Mouse (Mus musculus): Measurements from ENCODE around the gene Iqch. TPM values are rescaled to one million over a fixed set of nuclear protein-coding genes. Genes with fewer than 3 reads are reported as not detected.

Gene Iqch
- total RNA-seq, 2 experiments from 2014 or later = not detected

DNA sequence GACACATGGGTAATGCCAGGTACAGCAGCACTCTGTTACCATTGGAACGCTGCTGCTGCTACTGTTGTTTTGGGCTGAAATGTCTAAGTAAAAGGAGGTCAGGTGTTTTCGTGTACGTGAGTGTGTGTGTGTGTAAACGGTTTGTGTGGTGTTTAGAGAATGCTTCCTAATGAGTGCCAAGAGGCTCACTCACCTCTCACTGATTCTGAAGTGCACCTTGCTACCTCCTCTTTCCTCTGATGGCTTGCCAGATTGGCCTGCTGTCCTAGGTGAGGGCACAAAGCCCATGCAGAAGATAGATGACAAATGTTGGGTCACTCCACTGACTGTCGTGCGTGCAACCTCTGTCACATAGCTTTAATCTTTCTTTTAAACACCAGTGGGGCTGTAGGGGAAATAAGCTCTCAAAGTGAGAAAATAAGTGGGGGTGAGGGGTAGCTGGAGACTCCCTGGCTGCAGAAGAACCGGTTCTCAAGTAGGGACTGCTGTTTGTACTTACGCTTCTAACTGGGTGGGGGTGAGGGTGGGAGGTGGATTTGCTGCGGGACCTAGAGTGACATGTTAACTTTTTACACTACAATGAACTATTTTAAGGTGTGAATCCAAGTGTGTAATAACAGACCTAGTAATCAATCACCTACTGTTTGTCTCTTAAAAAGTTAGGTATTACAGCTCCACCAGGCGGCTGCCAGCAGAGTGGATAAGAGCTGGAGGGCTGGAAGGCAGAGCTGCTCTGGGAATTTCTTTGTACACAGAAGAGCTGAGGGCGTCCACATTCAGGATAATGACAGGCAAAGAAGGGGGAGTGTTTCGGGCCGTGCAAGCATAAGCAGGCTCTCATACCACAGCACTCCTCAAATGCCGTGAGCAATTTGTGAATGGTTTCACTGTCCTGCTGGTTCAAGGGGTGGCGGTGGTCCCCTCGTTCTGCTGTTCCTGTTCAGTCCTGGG, 10.5 kb upstream of the Iqch start:
- peak; percentile 29 for DNase-seq

DNA sequence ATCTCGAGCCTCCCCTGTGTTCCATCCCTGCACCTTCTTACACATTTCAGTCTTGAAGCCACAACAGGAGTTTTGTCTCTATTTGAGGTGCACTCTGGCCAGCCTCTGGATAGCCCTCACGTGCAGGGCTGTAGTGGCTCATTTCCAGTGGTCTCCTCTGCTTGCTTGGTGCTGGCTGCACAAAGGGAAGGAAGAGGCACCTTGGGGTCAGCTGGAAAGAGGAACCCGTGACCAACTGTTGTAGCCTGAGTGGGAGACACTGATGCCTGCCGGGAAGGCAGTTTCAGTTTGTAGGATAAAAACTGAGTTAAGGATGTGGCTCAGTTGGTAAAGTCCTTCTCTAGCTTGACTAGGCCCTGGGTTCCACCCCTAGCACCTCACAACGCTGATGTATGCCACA, 9.7 kb upstream of the Iqch start:
- no peak for DNase-seq

GRCm38 (mm10) chr9:63610841-63611366, 8.6 kb upstream of the Iqch start:
- peak; percentile 63 for DNase-seq

GRCm38 (mm10) chr9:63610231-63610630, 7.9 kb upstream of the Iqch start:
- no peak for DNase-seq

DNA sequence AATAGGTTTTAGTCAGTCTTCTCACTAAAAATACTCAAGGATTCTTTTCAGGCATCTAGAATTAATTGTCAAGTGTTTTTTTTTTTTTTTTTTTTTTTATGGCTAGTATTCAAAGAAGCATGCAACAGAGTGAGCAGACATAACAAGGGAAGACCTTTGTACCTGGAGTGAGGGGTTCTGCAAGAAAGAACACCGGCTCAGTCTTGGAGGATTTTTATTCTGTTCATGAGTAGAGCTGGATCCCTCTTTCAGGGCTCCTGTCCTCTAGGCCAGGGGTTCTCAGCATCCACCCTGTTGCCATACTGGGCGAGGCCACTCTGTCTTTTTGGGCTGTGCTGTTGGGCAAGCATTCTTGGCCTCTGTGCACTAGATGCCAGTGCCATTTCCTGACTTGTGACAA, 7.5 kb upstream of the Iqch start:
- DNase-seq = no peak

DNA sequence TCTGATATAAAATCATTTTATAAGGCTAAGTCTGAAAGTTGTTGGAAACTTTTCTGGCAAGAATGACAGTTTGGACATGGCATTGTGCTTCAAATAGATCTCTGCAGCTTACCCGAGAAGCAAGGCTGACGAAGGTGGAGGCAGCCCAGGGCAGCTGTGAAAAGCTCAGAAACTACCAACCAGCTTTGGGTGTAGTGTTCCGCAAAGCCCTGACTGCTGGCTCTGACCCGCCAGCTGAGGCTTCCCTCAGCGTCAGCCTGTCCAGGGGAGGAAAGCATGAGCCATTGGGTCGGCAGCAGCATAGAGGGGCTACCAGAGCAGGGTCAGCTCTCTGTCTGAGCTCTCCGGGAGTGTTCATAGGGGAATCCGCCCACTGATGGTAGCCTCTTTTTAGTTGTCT, 7.0 kb upstream of the Iqch start:
- DNase-seq = no peak

DNA sequence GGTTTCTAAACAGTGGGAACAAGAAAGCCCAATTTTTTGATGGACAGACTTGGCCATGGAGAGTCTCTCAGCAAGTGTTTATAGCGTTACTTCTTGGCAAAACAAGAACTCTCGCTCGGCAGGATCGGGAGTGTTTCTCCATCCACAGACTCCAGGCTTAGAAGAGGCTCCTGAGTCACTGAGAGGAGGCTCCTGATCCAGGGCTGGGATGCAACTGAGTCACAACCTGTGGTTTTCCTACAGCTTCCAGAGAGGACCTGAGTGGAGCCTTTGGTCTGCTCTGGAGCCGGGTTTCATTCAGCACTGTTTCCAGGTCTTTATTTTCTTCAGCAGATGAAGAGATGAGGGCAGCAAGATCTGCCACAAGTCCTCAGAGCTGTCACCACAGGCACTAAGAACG, 5.7 kb upstream of the Iqch start:
- DNase-seq = no peak

GRCm38 (mm10) chr9:63606594-63606993, 4.3 kb upstream of the Iqch start:
- peak; percentile 16 for DNase-seq

DNA sequence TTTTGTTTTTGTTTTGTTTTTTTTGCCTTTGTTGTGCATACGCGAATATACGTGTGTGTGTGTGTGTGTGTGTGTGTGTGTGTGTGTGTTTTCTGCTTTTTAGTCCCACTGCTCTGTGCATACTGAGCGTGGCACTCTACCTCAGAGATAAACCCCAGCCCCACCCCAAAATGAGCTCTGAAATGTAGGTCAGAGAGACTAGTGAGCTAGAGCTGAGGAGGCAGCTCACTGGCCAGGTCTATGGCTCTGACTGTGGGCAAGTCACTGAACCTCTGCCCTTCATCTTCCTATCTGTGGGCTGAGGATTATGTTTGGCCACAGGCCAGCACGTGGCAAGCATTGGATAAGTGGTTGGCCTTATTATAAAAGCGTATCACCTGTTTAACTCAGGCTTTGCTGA, 1.6 kb upstream of the Iqch start:
- peak; percentile 35 for DNase-seq

DNA sequence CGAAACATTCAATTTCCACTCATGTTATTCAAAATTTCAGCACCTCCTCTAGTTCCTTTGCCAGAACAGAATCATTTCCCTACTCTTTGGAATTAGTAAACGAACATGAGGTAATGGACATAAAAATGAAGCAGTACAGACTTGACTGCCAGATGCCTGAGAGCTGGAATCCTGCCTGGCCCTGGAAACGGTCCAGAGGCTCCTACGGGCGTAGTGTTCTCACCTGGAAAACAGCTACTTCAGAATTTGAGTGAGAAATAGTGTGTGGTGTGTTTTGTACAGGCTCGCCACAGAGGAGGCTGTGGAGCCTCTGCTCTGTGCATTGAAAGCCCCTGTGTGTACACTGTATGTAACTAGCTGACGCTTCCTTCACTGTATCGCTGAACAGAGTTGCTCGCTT, 5.6 kb downstream of the Iqch start:
- peak; percentile 58 for DNase-seq

DNA sequence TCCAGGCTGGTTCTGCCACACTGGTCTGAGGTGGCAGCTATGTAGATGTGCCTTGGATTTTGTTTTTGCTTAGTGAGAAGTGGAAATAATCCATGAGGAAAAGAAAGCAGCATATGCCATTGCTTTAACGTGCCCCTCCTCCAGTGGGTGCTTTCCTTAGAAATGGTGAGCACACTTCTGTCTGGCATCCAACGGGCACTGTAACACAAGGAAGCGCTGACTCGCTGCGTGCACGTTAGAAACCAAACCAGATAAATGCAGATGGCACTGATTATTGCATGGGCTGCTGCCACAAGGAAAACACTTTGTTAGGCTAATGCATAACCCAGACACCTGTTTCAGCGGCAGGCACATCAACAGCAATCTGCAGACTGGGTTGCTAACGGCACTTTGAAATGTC, 6.6 kb downstream of the Iqch start:
- DNase-seq = no peak

- DNase-seq = no peak
Observed at GRCm38 (mm10) chr9:63595032-63595431, 7.3 kb downstream of the Iqch start.

DNA sequence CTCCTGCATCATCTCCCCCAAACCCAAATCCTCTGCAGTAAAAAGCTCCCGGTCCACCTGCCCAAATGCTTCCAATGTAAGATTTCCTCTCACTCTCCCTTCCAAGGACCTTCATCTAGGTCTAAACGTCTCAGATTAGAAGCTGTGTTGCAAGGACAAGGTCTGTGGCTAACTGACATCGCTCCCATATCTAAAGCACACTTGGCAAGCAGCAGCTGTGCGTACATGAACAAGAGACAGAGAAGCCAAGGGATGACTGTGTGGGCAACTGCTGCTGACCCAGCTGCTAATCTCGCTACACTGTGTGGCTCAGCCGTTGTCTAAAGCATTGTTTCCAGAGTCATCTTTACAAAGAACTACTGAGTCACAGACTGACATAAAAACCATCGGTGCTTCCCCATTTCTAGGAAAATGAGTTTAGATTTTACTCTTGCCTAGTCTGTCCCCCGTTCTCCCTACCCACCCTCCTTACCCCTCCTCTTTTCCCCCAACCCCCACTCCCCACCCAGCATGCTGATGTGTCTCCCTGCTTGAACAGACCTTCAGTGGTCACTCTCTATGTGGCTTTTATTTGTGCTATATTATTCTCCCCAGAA, 10.5 kb downstream of the Iqch start:
- no peak for DNase-seq

GRCm38 (mm10) chr9:63590592-63590991, 11.7 kb downstream of the Iqch start:
- DNase-seq = no peak

GRCm38 (mm10) chr9:63589209-63589608, 13.1 kb downstream of the Iqch start:
- DNase-seq = no peak

GRCm38 (mm10) chr9:63585251-63585650, 17.0 kb downstream of the Iqch start:
- no peak for DNase-seq

GRCm38 (mm10) chr9:63581778-63582177, 20.5 kb downstream of the Iqch start:
- DNase-seq = no peak

DNA sequence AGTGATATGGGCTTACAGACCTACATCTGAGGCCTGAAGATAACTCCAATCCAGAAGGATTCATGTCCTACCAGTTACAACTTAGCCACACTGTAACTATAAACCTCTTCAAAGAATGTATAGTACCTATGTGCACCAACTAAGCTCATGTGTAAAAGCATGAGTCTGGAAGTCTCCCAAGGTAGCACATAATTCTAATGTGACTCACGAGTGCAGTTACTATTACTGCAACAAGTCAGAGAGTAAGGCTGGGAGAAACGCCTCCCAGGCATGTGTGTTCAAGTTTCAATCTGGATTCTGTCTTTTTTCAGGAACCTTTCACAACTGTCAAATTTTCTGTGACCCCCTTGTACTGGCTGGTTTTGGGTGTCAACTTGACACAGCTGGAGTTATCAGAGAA, 22.2 kb downstream of the Iqch start:
- no peak for DNase-seq

- DNase-seq = no peak
Observed at GRCm38 (mm10) chr9:63579644-63580043, 22.6 kb downstream of the Iqch start.

DNA sequence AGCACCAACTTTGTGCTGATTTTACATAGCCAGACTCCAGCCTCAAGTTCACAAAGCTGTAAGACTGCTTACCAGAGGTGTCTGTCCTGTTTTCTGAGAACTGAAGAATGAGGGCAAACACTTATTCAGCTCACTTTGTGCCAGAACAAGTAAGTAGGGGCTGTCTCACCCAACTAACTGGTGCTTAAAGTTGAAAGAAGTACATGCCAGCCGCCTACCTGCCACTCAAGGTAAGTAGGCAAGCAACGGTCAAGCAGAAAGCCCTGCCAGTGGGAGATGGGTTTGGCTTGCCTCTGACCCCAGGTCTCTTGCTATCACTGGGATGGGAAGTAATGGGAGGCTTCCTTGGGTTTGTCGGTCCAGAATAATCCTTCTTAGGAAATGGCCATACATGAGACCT, 24.8 kb downstream of the Iqch start:
- DNase-seq = no peak

GRCm38 (mm10) chr9:63572874-63573273, 29.4 kb downstream of the Iqch start:
- no peak for DNase-seq

GRCm38 (mm10) chr9:63571895-63572294, 30.4 kb downstream of the Iqch start:
- DNase-seq = no peak

GRCm38 (mm10) chr9:63568808-63569207, 33.5 kb downstream of the Iqch start:
- DNase-seq = peak; percentile 52

- DNase-seq = no peak
Observed at GRCm38 (mm10) chr9:63568314-63568713, 34.0 kb downstream of the Iqch start.
